Mouse (Mus musculus) testis, postnatal 10 days (tissue): ENCODE results near the gene Setx.
"Not testable (repeated sequence)": the region's sequence is repeated elsewhere in the genome, so short reads cannot be mapped to it uniquely, and the experiment has no call there.

Experiments
- DNase-seq: peaks from one replicate; pipeline ENCODE4 v3.0.0; 2021; ENCODE audit warnings: low spot score

Gene Setx

DNA sequence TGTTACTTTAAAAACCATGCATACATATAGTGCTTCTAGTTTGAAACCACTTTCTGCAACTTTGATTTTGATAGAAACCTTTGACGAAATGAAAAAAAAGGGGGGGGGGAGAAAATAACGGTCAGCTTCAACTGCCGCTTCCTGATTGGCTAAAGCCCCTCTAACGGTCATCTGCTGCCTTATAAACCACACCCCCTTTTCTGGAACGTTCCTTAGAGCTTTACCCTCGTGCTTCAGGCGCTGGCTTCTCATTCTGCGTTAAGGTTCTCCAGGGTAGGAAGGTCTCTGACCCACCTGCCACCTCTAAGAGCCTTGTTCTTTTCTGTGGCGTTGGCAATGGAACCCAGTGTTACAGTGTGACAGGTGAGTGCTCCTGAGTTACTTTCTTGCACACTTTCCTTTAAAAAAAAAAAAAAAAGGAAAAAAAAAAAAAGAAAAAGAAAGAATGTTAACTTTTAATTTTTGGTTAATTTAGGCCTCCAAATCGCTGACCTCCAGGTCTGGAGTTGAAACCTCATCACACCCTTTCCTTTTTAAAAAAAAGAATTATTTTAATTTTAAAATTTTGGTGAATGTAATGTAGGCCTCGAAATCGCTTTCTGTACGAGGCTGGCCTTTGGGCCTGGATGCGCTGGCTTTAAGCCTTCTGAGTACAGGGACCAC lies at the start of gene Setx:
Gene Setx (plus strand): TSS at position 275 of the 663 bp plus-strand sequence.
- no peak for DNase-seq

DNA sequence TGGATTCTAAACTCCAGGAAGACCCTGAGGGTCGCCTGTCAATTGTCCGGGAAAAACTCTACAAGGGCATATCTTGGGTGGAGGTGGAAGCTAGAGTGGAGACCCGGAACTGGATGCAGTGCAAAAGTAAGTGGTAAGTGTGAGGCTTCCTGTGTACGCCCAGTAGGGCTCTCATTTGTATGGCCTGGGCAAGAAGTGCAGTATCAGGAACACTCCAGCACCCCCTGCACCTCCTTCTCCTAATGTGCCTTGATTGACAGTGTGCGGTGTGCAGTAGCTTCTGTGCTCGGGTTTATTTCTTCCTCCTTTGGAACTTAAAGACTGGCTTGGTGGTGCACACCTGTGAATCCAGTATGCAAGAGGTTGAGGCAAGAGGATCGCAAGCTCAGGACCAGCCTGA lies 49.3 kb upstream of the Setx start:
- DNase-seq = no peak

DNA sequence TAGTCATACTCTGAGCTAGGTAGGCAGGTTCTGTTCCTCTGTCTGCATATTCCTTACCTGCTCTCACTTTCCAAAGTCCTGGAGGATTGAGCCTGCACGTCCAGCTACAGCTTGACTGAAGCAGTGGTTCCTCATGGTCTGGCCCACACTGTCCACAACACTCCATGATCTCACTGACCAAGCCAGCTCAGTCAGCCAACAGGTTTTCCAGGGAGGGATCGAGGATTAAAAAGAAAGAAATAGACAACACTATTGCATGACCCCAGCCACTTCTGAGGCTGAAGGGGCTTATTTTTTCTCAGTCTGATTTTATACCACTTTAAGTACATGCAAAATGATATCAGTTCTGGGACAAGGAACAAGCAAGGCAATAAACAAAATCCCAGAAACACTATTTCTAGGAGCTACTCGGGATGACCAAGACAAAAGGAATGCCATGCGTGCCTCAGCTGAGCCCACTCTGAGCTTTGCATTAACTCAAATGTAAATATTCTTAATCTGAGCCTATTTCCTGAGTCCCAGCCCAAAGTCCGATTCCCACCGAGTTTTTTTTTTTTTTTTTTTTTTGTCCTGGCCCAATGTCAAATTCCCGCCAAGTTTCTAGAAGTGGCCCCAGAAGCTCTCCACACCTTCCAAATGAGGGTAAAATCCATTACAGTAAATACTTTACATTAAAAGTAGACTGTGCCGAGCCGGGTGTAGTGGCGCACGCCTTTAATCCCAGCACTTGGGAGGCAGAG lies 48.5 kb upstream of the Setx start:
- DNase-seq = no peak

DNA sequence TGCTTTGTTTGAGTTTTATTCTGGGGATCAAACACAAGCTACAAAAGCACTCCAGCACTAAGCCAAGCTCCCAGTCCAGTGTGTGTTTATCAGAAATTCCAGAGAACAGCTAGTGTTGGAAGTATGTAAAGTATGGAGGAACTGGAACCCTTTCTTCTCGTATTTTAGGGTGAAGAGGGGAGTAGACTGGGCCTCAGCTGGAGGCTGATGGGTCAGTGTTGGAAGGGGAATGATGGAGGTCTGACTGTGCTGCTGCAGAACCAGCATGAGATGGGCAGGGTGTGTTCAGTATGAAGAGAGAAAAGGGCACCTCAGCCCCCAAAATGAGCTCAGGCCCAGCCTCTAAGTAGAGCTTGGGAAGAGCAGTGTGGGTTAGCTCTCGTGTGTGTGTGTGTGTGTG lies 47.8 kb upstream of the Setx start:
- no peak for DNase-seq

DNA sequence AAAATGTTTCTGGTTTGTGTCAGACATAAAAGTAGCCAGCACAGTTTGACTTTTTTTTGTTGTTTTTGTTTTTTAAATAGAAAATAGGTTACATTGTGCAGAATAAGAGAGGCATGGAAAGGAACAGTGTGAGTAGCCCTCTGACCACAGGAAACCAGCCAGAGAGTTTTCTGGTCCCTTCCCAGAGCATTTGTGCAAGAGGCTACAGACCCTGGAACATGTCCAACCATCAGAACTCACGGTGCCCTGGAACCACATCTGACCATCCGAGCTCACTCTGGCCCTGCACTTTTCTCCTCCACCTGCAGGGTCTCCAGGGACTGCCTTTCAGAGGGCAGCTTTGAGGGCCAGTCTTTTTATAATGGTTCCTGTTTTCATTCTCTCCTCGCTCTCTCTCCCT lies 42.0 kb upstream of the Setx start:
- DNase-seq = peak; percentile 52

DNA sequence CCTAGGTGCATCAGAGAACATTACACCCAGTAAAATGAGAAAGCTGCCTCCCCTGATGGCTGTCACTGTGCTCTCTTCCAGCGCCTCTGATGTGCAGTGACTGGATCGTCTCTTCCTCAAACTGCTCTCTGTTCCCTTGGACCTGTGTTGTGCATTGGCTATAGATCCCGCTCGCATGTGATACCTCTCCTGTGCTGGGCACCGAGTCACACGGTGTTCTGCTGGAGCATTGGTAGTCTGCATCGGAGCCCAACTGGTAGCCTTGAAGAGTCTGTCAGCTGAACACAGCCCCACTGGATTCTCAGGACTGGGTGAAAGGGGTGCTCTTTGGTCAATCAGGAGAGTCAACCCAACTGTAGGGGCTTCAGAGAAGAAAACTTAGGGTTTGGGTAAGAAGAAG lies 38.0 kb upstream of the Setx start:
- DNase-seq = no peak

DNA sequence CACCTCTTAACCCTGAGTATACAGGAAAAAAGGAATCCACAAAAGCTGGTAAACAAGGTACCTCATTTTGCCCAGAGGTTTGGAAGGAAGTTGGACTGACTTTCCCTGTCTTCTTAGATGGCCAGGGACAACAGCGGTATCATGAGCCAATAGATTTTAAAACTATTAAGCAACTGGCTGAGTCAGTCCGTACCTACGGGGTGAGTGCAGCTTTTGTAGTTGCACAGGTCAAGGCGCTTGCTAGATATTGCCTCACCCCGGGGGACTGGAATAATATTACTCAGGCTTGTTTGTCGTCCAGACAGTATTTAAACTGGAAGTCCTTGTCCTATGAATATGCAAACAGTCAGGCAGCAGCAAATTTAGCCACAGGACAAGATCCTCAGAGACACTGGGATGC lies 34.7 kb upstream of the Setx start:
- DNase-seq = not testable (repeated sequence)

DNA sequence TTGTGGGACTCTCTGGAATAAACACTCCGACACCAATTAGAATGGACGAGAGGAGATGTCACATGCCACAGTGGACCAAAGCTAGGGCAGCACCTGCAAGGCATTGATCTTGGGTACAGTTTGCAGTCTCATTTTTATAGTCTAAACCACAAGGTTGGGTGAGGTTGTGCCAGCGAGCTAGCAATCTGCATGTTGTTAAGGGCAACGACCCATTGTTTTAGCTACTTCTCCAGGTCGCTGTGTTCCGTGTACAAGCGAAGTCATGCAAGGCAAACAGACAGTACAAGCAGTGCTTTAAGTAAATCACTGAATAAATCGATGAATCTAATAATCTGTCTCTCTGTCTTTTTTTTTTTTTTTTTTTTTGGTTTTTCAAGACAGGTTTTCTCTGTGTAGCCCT lies 28.3 kb upstream of the Setx start:
- DNase-seq = no peak

DNA sequence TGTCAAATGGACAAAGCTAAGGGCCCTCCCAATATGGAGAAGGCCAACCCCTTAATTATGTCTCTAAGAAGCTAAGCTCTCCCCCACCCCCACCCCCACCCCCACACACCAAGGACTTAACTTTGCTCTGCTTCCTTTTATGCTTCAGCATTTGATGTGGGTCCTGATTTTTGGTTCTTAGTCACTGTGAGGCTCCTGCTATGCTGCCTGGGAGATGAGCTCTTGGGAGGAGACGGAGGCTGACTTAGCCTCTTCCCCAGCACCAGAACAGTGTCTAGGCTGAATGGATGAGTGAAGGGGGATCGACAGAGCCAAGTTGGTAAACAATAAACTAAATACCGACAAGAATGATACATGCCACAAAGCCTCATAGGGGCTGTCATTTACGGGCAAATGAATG lies 27.2 kb upstream of the Setx start:
- no peak for DNase-seq

DNA sequence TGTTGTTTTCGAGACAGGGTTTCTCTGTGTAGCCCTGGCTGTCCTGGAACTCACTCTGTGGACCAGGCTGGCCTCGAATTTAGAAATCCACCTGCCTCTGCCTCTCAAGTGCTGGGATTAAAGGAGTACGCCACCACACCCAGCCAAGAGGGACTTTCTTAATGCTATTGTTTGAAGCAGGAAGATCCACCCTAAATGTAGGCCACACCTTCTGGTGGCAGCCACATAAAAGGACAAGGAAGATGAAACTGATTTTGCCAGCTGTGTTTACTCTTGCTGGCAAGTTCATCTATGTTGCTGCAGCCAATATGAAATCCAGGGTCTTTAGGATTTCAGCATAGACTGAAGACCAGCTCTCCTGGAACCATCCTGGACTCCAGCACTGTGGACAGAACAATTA lies 26.5 kb upstream of the Setx start:
- DNase-seq = no peak

DNA sequence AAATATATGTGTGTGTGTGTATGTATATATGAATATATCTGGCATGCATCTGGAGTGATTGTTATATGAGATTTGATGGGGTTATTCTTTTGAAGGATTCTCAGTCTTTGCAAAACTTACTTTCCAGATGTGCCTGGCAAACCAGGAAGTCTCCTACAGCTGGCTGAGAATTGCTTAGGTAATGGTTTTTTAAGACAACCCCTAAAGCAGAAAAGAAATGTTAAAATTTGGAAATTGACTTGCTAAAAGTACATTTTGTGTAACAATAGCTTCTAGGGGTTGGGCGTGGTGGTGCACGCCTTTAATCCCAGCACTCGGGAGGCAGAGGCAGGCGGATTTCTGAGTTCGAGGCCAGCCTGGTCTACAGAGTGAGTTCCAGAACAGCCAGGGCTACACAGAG lies 26.0 kb upstream of the Setx start:
- not testable (repeated sequence) for DNase-seq

DNA sequence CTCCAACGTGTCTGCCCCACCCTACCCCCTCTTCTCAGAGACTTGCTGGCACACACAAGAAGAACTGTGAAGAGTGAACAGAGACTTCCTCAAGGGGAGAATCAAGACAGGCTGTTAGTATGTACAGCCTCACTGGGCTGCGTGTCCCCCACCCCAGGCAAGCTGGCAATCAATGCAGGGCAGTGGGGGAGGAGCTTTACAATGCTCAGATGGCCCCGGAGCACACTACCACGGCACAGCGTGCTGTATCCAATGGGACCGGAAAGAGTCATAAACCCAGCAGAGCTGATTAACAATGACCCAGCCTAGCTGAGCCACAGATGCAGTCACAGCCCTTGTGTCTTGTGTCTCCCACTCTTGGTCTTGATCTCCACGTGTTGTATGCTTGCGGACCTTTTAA lies 25.2 kb upstream of the Setx start:
- DNase-seq = no peak

DNA sequence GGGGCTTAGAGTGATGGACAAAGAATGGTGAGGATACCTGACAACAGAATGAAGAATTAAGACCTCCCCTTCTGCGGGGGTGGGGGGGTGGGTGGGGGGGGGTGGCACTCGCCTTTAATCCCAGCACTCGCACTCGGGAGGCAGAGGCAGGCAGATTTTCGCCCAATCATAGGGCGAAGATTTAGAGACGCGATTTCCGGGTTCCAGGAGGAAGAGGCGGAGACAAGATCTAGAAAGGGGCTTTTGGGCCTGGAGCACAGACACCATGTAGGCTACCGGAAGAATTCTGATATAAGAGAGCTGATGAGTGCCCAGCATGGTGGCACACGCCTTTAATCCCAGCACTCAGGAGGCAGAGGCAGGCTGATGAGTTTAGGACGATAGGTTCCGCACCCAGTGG lies 24.3 kb upstream of the Setx start:
- DNase-seq = no peak

DNA sequence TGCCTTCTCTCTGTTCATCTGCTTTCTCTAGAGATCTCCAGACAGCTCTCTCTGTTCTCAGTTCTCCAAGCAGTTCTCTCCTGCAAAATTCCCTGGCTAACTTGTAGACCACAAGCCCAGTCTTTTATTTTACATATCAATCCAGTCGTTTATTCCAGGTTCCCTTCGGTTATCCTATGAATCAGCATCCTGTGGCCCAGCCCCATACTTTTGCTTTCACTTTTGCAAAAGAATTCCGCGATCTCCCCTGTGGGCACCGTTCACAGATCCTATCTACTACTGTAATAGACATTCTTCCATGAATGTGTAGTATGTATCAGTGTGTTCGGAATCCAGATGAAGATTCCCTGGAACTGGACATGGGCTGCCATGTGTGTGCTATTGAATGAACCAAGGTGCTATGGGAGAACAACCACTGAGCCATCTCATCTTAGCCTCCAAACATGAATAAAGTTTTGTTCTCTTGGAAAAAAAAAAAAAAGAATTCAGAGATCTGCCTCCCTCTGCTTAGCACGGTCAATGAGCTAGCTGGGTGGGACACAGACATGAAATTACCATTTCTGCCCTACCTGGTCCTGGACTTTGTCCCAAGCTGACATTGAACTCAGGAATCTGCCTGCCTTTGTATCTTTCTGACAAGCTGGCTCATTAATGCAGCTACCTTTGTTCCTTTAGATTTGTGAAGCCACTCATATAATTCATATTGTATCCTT lies 23.0 kb upstream of the Setx start:
- DNase-seq = no peak

DNA sequence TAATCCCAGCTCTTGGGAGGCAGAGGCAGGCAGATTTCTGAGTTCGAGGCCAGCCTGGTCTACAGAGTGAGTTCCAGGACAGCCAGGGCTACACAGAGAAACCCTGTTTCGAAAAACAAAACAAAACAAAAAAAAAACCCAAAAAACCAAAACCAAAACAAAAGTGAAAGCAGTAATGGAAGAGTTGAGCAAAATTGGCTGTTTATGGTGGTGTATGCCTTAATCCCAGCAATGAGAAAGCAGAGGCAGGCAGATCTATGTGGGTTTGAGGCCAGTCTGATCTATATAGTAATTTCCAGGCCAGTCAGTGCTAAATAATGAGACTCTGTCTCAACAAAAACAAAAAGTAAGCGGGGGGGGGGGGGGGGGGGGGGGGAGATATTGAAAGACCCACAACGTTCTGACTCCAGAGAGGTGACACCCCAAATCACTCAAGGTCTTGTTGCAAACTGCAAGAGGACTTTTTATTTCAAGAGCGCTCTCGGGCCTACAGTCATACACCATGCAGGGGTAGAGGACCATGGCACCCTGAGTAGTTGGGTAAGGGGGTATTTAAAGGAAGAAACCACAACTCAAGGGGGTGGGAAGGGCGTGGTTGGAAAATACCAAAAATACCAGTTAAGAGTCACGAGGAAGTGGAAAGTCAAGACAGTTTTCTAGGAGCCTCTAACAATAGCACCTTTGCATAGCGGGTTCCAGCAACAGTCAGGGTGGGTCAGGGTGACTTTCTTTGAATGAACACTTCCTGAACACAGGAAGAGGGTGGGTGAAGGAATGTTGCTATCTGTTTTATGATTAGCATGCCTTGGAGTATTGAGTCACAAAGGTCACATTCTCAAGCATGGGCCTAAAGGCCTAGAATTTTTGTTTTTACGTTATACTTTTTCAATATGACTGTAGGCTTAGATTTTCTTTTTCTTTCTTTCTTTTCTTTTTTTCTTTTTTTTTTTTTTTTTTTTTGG lies 21.3 kb upstream of the Setx start:
- not testable (repeated sequence) for DNase-seq

DNA sequence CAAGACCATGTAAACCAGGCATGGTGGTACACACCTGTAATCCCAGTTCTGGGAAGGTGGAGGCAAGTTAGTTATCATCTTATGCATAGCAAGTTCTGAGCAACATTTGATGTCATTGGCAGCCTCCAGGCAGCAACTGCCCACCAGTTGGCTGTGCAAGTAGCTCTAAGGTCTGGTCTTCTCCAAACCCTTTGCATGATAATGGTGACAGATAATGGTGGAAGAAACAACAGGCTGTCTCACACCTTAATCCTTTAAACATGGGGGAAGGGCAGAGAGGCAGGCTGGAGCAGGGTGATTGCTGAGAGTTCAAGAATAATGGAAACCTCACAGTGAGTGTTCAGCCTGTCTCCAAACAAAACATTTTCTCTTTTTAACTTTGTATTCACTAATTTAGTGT lies 3.0 kb upstream of the Setx start:
- DNase-seq = no peak

DNA sequence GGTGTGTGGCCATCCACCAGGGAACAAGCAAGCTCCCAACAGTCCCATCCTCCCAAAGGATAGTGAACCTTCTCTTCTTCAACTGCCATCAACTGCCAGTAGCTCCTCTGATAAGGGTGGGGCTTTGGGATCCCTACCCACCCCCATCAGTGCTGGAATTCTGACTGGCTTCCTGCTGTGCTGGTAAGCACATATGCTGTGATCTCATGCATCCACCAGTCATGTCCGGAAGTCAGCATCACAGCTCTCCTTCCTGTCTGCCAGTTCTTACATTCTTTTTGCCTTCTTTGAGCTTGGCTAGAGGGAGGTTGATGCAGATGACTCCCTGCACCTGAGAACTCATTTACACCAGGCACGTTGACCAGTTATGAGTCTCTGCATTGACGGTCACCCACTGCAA lies 1.5 kb upstream of the Setx start:
- DNase-seq = no peak

DNA sequence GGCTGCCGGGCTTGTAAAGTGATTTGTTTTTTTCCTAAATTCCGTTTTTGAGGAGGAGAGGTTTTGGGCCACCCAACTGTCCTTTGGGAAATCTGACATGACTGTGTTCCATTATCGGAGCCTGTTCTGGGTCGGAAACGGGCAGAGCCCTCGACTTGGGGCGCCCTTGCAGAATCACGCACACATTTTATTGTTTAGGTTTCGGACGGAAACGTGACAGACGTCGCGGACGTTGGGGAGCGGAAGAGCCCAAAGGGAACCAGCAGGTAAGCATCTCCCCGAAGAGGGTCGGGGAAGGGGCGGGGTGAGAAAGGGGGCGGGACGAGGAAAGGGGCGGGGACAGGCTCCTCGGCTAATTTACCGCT lies 572 bp downstream of the Setx start:
- no peak for DNase-seq

DNA sequence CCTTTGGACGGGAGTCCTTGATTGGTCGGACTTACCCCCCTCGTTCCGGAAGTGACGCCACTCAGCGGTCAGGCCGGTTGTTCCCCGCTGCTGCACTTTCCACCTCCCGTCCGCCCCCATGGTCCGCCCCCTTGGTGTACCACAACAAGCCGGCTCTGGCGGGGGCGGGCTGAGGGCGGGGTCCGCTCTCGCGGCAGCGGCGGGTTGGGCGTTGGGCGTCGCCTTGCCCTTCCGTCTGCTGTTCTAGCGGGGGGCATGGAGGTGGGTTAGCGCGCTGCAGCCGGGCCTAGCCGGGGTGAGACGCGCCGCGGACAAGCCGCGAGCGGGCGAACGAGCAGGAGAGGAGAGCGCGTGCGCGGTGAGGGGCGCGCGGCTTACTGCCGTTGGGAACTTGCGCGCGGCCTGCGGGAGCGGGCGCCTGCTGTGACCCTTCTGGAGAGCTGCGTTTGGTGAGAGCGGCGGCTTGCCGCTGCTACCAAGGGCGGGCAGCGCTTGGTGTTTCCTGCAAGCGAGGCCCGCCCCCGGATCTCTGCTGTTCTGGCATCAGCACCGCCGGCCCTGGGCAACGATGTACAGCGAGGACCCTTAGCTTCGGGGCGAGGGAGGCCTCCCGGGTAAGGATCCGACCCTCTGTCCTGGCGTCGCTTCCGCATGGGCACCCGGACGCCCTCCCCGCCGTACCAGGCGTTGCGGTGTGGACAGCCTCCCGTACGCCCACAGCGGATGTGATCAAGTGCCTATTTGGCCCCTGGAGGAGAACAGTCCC lies 1.1 kb downstream of the Setx start:
- DNase-seq = peak; percentile 99

DNA sequence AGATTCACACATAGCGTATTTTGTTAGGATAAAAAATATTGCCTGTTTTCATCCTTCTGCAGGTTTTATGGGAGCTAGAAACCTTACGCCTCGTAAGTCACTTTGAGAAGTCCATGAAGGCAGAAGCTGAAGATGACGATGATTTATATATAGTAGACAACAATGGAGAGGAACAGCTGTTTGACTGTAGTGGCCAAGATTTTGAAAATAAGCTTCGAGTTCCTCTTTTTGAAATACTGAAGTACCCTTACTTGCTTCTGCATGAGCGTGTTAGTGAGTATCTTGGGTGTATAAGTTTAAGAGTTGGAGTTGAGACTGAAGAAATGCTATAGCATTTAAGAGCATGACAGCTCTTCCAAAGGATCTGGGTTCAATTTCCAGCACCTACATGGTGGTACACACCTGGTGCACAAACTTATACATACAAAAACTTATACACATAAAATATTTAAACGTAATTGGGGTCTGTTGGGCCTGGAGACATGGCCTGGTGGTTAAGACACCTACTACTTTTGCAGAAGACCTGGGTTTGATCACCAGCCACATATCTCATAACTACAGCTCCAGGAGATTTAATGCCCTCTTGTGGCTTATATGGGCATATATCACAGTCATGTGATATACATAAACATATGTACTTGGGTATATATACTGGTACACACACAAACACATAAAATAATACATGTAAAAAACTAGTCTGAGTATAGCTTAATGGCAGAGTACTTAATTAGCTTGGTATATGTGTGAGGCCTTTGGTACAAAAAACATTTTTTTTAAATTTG lies 6.3 kb downstream of the Setx start:
- DNase-seq = no peak

DNA sequence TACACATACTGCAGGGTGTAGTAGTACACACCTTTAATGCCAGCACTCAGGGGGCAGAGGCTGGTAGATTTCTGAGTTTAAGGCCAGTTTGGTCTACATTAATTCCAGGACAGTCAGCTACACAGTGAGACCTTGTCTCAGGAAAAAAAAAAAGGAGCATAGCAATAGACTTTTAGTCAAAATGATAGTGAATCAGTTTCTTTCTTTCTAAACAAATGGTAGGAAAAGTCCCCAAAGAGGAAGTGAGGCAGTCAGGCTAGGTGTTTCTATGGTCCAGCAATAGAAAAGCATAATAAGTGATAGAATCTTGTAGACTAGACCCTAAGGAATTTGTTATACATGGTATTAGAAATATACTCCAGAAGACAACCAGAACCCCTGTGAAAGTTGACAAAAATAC lies 11.2 kb downstream of the Setx start:
- DNase-seq = no peak
